Mouse (Mus musculus) stomach, postnatal 0 days (tissue): Measurements from ENCODE around the gene Cog3.

ENCODE experiments used
- CTCF ChIP-seq: IDR thresholded peaks from 2 replicates; pipeline ENCODE4 v1.5.1; 2016; ENCODE audit warnings: antibody characterized with exemption, low read depth, mild to moderate bottlenecking, moderate library complexity
- EP300 ChIP-seq: optimal IDR thresholded peaks from 2 replicates; pipeline ENCODE3; 2016; ENCODE audit warnings: antibody characterized with exemption

DNA sequence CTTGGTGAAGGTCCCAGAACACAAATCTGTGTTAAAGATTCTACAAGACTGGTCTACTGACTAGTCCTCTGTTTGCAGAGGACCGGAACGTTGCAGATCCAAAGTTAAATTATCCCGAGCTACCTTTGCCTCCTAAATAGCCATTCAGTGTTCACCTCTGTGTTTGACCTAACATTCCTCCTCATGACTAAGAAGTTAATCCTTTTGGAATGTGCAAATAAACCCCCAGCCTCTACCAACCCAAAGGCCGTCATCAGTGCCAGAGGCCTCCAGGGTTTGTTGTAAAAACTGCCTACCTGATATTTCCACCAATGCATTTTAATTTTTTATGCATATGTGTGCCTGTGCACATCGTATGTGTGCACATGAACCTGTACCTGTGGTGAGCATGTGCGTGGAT is 40.0 kb upstream of the Cog3 start:
- no peak for TF ChIP-seq CTCF
- no peak for TF ChIP-seq EP300
